Mouse (Mus musculus) ZHBTc4 (cell line): ENCODE data around the gene Slc16a9.

Experiments used
- DNase-seq: peaks from one replicate; pipeline ENCODE4 v3.0.0-alpha.2; 2011; ENCODE audit warnings: low read depth, low spot score

The Slc16a9 gene

GRCm38 (mm10) chr10:70250354-70250753, 5.5 kb downstream of the Slc16a9 start:
- no peak for DNase-seq

GRCm38 (mm10) chr10:70250766-70251165, 5.9 kb downstream of the Slc16a9 start:
- no peak for DNase-seq

- DNase-seq, result no peak
These were observed 9.8 kb downstream of the Slc16a9 start for GRCm38 (mm10) chr10:70254666-70255065.

GRCm38 (mm10) chr10:70255601-70256210, 10.8 kb downstream of the Slc16a9 start:
- peak; percentile 66 for DNase-seq

GRCm38 (mm10) chr10:70257029-70257428, 12.1 kb downstream of the Slc16a9 start:
- no peak for DNase-seq

- DNase-seq, result no peak
These were observed 16.0 kb downstream of the Slc16a9 start for GRCm38 (mm10) chr10:70260904-70261303.

- no peak for DNase-seq
These were observed 17.2 kb downstream of the Slc16a9 start for GRCm38 (mm10) chr10:70262051-70262450.

- DNase-seq, result no peak
These were observed 18.8 kb downstream of the Slc16a9 start for GRCm38 (mm10) chr10:70263681-70264189.

GRCm38 (mm10) chr10:70264337-70265036, 19.6 kb downstream of the Slc16a9 start:
- no peak for DNase-seq

GRCm38 (mm10) chr10:70266501-70266900, 21.6 kb downstream of the Slc16a9 start:
- DNase-seq, result no peak

- DNase-seq, result peak; percentile 63
These were observed 23.9 kb downstream of the Slc16a9 start for GRCm38 (mm10) chr10:70268581-70269446.

GRCm38 (mm10) chr10:70269447-70269787, 24.5 kb downstream of the Slc16a9 start:
- no peak for DNase-seq

GRCm38 (mm10) chr10:70276678-70277077, 31.8 kb downstream of the Slc16a9 start:
- DNase-seq, result peak; percentile 63

GRCm38 (mm10) chr10:70279349-70279748, 34.4 kb downstream of the Slc16a9 start:
- no peak for DNase-seq

GRCm38 (mm10) chr10:70287825-70288235, 42.9 kb downstream of the Slc16a9 start:
- DNase-seq, result peak; percentile 68

- no peak for DNase-seq
These were observed 43.8 kb downstream of the Slc16a9 start for GRCm38 (mm10) chr10:70288406-70289327.

GRCm38 (mm10) chr10:70292014-70292413, 47.1 kb downstream of the Slc16a9 start:
- DNase-seq, result peak; percentile 94

- peak; percentile 82 for DNase-seq
These were observed 49.2 kb downstream of the Slc16a9 start for GRCm38 (mm10) chr10:70294094-70294493.

GRCm38 (mm10) chr10:70296531-70297366, 51.8 kb downstream of the Slc16a9 start:
- peak; percentile 93 for DNase-seq

GRCm38 (mm10) chr10:70299118-70299517, 54.2 kb downstream of the Slc16a9 start:
- DNase-seq, result no peak
